8 mouse cellular contexts compared by ENCODE assay signal in genomic region chr11:21238279-21239020, GRCm38 (mm10). TPM values are rescaled to one million over a fixed set of nuclear protein-coding genes. Genes with fewer than 3 reads are reported as not detected.
DNase-seq lines count a peak whose midpoint lies in the region; TF ChIP-seq lines count a peak whose summit lies in the region.

No protein-coding gene starts in this region.

- peak overlapping the region; percentile 27 for H3K4me3 ChIP-seq in macrophage (ENCODE audit: inconsistent target)
- peak overlapping the region; percentile 86 for H3K4me3 ChIP-seq in small intestine, adult 2 months (ENCODE audit: low read depth, low read length)

- H3K4me1 ChIP-seq in small intestine, adult 2 months (ENCODE audit: control insufficient read depth, insufficient read depth, insufficient read length, low read length) = peaks cover 7% of the 10 kb centered on the region; the same call in 1 of the 2 replicates

- H3K27me3 ChIP-seq in small intestine, adult 2 months (ENCODE audit: control insufficient read depth, insufficient read depth, low read length) = no peaks in the 10 kb centered on the region

- H3K27ac ChIP-seq in macrophage = peak overlapping the region; percentile 61
- H3K27ac ChIP-seq in small intestine, adult 2 months (ENCODE audit: insufficient read depth, low read depth, low read length) = peak overlapping the region; percentile 89

- WGBS in macrophage (ENCODE audit: missing documents) = 1% methylated on average over 22 of the region's 65 CpGs
- 4% methylated on average over 65 of the region's 65 CpGs for WGBS in small intestine, adult 2 months

- peak; percentile 44 for DNase-seq in urinary bladder, postnatal 14 days (ENCODE audit: low spot score)
- DNase-seq in urinary bladder, postnatal 10 days (ENCODE audit: low spot score) = no peak
- peak; percentile 65 for DNase-seq in cerebellum, adult 9-11 months
- DNase-seq in gastrocnemius, postnatal 14 days = peak; percentile 44
- peak; percentile 41 for DNase-seq in kidney, adult 9 months
- no peak for DNase-seq in left cerebral cortex, postnatal 25 days (ENCODE audit: low spot score in 2 of 2)

- no peaks in the 10 kb centered on the region for H3K36me3 ChIP-seq in macrophage (ENCODE audit: inconsistent target)
- H3K36me3 ChIP-seq in small intestine, adult 2 months (ENCODE audit: control insufficient read depth, insufficient read depth, low read length) = no peaks in the 10 kb centered on the region

- TF ChIP-seq POLR2A in small intestine, adult 2 months (IDR thresholded peaks at IDR 0.05; ENCODE audit: low read depth, low read length) = peak; percentile 46; the same call in 1 of the 2 replicates

- TF ChIP-seq CTCF in small intestine, adult 2 months (IDR thresholded peaks at IDR 0.05; ENCODE audit: extremely low read depth, insufficient read length, insufficient replicate concordance, low read depth, low read length) = no peak

- intact Hi-C loops in gastrocnemius, postnatal 14 days (cut with DNase I; ENCODE audit: low total_unique reads) = no loop called here
- intact Hi-C loops in left cerebral cortex, postnatal 25 days (cut with DNase I) = loop anchor here (5.0 kb wide), 1 partner anchor 146 kb away; the partner anchor contains the start of gene Peli1

- H3K79me2 ChIP-seq in macrophage (ENCODE audit: inconsistent target) = peaks cover 41% of the 10 kb centered on the region

RNA-seq across cellular contexts. Expression of gene Vps54, which starts 0.6 kb away (rescaled TPM):
- 10 to 100 TPM; 14.9 to 15.9 TPM for total RNA-seq in gastrocnemius, postnatal 14 days (2021)
- total RNA-seq in macrophage (2018; cell fraction: chromatin; rRNA removed) = 100 to 1,000 TPM; 172 to 523 (median 240) TPM
- 10 to 100 TPM; 27.7 to 46.7 (median 32.6) TPM for total RNA-seq in macrophage (2018; cell fraction: cytosol; rRNA removed)
- 100 to 1,000 TPM in 24 of 26 experiments, 10 to 100 TPM in 2; 94.1 to 354 (median 142) TPM for total RNA-seq in macrophage (2018; cell fraction: nucleus; rRNA removed)
- polyA plus RNA-seq in macrophage (2018) = 20.5 to 29.2 TPM (median 22.2 TPM) in 3 replicates
- 4.4 and 9.8 TPM in 2 replicates for polyA plus RNA-seq in small intestine, adult 2 months (2012; rRNA removed)
- 10 to 100 TPM; 26.5 to 31.2 TPM for total RNA-seq in left cerebral cortex, postnatal 25 days (2021)

Comparison
In these comparisons a context has a peak if more than half of its experiments do, and no peak if none do; other contexts are left out.
1. DNase-seq: peak in urinary bladder, postnatal 14 days (single experiment), cerebellum, adult 9-11 months (single experiment), gastrocnemius, postnatal 14 days (single experiment) and kidney, adult 9 months (single experiment); none in urinary bladder, postnatal 10 days (single experiment) and left cerebral cortex, postnatal 25 days (0 of 2).